Mouse (Mus musculus) kidney, postnatal 25 days (tissue): ENCODE measurements around the gene Adam23.

Source experiments
- DNase-seq, 2 experiments: peaks; one replicate each; pipeline ENCODE4 v3.0.0; 2021; ENCODE audit warnings: mixed read lengths in 2 of 2

Gene Adam23

GRCm38 (mm10) chr1:63486646-63487045 lies 41.0 kb downstream of the Adam23 start:
- DNase-seq, result no peak

GRCm38 (mm10) chr1:63491001-63491400 lies 45.3 kb downstream of the Adam23 start:
- no peak for DNase-seq

- DNase-seq, result no peak
Observed at GRCm38 (mm10) chr1:63493325-63493724, 47.6 kb downstream of the Adam23 start.

GRCm38 (mm10) chr1:63507386-63507785 lies 61.7 kb downstream of the Adam23 start:
- DNase-seq, result no peak

- DNase-seq, result no peak
Observed at GRCm38 (mm10) chr1:63508801-63509200, 63.1 kb downstream of the Adam23 start.

- DNase-seq, result no peak
Observed at GRCm38 (mm10) chr1:63511416-63511815, 65.7 kb downstream of the Adam23 start.

GRCm38 (mm10) chr1:63517800-63518199 lies 72.1 kb downstream of the Adam23 start:
- DNase-seq, result no peak

GRCm38 (mm10) chr1:63518814-63519213 lies 73.1 kb downstream of the Adam23 start:
- no peak for DNase-seq

GRCm38 (mm10) chr1:63529901-63530300 lies 84.2 kb downstream of the Adam23 start:
- peak in 1 of 2 experiments; percentile 2 for DNase-seq

GRCm38 (mm10) chr1:63534271-63534827 lies 88.7 kb downstream of the Adam23 start:
- no peak for DNase-seq

- no peak for DNase-seq
Observed at GRCm38 (mm10) chr1:63539884-63540613, 94.4 kb downstream of the Adam23 start.

GRCm38 (mm10) chr1:63544122-63544521 lies 98.4 kb downstream of the Adam23 start:
- no peak for DNase-seq

- DNase-seq, result no peak
Observed at GRCm38 (mm10) chr1:63553039-63553438, 107.3 kb downstream of the Adam23 start.

GRCm38 (mm10) chr1:63561772-63562520 lies 116.3 kb downstream of the Adam23 start:
- DNase-seq, result no peak

- DNase-seq, result no peak
Observed at GRCm38 (mm10) chr1:63563928-63564327, 118.2 kb downstream of the Adam23 start.

- no peak for DNase-seq
Observed at GRCm38 (mm10) chr1:63566501-63566900, 120.8 kb downstream of the Adam23 start.

- no peak for DNase-seq
Observed at GRCm38 (mm10) chr1:63567031-63567430, 121.3 kb downstream of the Adam23 start.

GRCm38 (mm10) chr1:63572229-63572628 lies 126.5 kb downstream of the Adam23 start:
- DNase-seq, result no peak

GRCm38 (mm10) chr1:63573432-63573831 lies 127.7 kb downstream of the Adam23 start:
- DNase-seq, result no peak

GRCm38 (mm10) chr1:63573864-63574611 lies 128.3 kb downstream of the Adam23 start:
- DNase-seq, result no peak

GRCm38 (mm10) chr1:63576803-63577202 lies 131.1 kb downstream of the Adam23 start:
- DNase-seq, result no peak

- DNase-seq, result no peak
Observed at GRCm38 (mm10) chr1:63579153-63579552, 133.5 kb downstream of the Adam23 start.

GRCm38 (mm10) chr1:63586869-63587268 lies 141.2 kb downstream of the Adam23 start:
- no peak for DNase-seq
